Mouse (Mus musculus): ENCODE data around the gene Scn7a.

The Scn7a gene

GRCm38 (mm10) chr2:66634580-66635359 is 149.9 kb downstream of the Scn7a start, which contains the start of gene Scn9a:
Gene Scn9a (minus strand): TSS chr2:66634962.
- in situ Hi-C loops (cut with MboI; ENCODE audit: low pct_unique_long_range_greater_than_20kb in 1 of 2, low sequenced_read_pairs in 2 of 2, unreplicated experiment in 1 of 2), result no loop called here

DNA sequence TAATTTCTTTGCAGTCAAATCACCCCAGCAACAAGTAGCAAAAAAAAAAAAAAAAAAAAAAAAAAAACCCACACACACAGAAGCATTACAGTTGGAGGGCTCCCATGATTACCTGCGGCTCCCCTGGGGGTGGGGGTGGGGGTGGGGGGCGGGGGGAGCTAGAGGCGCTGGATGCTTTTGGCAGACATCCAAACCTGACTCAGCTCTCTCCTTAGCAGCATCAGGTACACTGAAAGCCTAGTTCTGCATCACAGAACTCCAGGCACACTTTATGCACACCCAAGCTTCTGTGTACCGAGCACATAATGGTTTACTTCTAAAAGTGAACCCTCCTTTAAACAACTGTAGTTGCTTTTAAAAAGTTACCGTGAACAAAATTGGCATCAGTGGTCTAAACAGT is 152.0 kb downstream of the Scn7a start:
- in situ Hi-C loops (cut with MboI; ENCODE audit: low pct_unique_long_range_greater_than_20kb in 1 of 2, low sequenced_read_pairs in 2 of 2, unreplicated experiment in 1 of 2), result no loop called here

Measured in mouse embryonic stem cell (cell line).